Mouse (Mus musculus): ENCODE results near the gene Ptma.
"Not testable (repeated sequence)": the region's sequence is repeated elsewhere in the genome, so short reads cannot be mapped to it uniquely, and the experiment has no call there.

Ptma gene

GRCm38 (mm10) chr1:86539583-86539982 lies 13.1 kb downstream of the Ptma start:
- DNase-seq (ENCODE audit: extremely low spot score): not testable (repeated sequence)

DNA sequence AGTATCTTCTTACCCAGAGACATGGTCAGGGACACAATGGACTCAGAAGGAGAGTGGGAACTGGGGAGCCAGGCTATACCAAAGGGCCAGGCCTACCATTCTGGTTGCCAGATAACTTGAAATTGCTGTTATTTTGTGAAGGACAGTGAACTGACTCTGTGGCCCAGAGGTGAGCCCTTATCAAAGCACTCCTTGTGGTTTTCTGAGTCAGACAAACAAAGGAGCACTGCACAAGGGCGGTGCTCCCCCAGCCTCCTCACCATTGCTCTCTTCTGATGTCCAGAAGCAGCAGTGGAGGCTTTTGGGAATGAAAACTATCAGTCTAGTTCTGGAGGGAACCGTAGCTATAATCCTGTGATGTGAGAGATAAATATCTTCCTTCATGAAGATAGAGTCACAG lies 16.1 kb downstream of the Ptma start:
- no peak for DNase-seq (ENCODE audit: extremely low spot score)

GRCm38 (mm10) chr1:86546797-86547196 lies 20.3 kb downstream of the Ptma start:
- no peak for DNase-seq (ENCODE audit: extremely low spot score)

- no peak for DNase-seq (ENCODE audit: extremely low spot score)
Observed at GRCm38 (mm10) chr1:86551299-86551698, 24.8 kb downstream of the Ptma start.

- peak; percentile 7 for DNase-seq (ENCODE audit: extremely low spot score)
Observed at GRCm38 (mm10) chr1:86551877-86552276, 25.4 kb downstream of the Ptma start.

DNA sequence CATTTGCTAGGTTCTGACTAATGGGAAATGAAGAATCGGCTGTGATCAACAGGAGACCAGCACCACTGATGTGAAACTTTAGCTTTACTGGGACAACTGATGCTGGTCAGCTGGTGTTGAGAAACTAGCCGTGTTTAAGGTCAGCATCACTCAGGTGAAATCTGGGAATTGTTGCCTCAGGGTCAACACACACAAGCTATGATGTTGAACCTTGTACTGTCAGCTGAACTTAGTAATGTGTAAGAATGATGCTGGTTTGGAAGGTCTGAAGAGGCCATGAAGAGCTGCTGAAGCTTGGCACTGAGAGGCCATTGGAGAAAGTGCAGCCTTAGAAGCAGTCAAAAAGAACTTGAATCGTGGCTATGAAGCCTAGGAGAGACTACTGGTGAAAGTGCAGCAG lies 29.1 kb downstream of the Ptma start:
- DNase-seq (ENCODE audit: extremely low spot score): no peak

GRCm38 (mm10) chr1:86557872-86558271 lies 31.3 kb downstream of the Ptma start:
- DNase-seq (ENCODE audit: extremely low spot score): no peak

GRCm38 (mm10) chr1:86559232-86559631 lies 32.7 kb downstream of the Ptma start:
- DNase-seq (ENCODE audit: extremely low spot score): no peak

- DNase-seq (ENCODE audit: extremely low spot score): no peak
Observed at GRCm38 (mm10) chr1:86562663-86563062, 36.1 kb downstream of the Ptma start.

DNA sequence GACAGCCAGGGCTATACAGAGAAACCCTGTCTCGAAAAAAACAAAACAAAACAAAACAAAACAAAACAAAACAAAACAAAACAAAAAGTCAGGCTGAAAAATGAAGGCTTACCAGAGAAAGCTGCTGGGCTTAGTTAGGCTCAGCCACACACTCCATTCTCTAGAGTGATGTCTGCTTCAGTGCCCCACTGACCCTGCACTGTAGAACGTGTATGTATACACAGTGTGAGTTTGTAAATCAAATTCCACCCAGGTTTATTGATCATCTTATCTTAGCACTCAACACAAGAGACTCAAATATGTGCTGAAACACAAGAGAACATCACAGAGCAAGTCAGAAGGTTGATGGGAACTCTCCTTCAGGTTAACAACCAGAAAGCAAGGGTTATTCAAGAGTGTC lies 41.9 kb downstream of the Ptma start:
- no peak for DNase-seq (ENCODE audit: extremely low spot score)

DNA sequence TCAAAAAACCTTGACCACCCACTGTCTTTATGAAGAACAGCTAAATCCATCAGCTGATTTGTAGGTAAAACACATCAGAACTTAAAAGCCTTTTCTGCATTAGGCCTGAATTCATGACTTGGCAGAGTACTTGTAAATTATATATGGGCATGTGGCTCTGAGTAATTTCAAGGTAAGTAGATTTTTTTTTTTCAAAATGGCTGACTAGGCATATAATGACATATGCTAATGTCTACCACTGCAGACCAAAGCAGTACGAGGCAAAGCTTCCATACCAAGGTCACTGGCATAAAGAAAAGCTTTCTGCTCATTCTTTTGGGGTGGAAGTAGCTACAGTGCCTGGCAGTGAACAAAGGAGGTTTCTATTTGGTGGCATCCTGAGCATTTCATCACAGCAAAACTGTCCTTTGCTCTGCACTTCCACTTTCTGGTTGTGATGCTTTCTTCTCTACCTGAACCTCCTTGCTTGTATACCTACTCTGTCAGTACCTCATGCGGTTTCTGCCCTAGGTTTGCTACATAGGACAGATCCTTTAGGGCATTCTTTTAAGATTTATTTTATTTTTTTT lies 42.9 kb downstream of the Ptma start:
- DNase-seq (ENCODE audit: extremely low spot score): no peak

DNA sequence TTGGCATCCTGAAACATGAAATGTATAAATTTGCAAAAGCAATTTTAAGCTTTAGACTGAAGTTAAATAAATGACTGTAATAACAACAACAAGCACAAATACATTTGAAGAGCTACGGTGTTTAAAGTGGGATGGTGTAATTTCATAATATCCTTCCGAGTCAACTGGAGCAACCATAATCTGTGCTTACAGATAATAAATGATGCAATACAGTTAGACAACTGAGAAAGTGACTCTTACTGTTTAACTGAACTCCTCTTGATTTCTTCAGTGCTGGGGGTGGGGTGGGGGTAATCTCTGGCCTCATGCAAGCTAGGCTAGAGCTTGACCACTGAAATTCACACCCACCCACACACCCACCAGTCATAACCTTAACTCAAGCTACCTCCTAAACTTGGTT lies 44.9 kb downstream of the Ptma start:
- no peak for DNase-seq (ENCODE audit: extremely low spot score)

- no peak for DNase-seq (ENCODE audit: extremely low spot score)
Observed at GRCm38 (mm10) chr1:86571941-86572340, 45.4 kb downstream of the Ptma start.

Data from embryo, embryonic 9.5 days (tissue).